Mouse (Mus musculus): Measurements from ENCODE around the gene Tnfrsf13c.

Tnfrsf13c gene

GRCm38 (mm10) chr15:82229542-82230045 is 5.4 kb upstream of the Tnfrsf13c start:
- DNase-seq = no peak

DNA sequence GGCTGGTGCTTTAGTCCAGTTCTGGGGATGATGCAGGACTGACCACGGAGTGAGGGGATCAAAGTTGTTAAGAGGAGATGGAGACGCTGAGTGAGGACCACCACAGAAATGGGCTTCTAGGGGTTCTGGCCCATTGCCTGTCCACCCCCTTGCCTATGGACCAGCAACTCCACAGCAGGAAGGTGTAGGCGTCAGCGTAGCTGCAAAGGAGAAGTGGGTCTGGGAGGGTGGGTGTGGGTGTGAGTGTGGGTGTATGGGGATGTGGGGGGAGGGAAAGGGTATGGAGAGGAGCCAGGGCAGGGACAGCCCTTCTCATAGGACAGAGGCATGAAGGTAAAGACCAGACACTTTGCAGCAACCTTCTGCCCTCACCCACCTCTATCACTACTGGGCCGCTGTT is 1.6 kb upstream of the Tnfrsf13c start:
- DNase-seq = no peak

DNA sequence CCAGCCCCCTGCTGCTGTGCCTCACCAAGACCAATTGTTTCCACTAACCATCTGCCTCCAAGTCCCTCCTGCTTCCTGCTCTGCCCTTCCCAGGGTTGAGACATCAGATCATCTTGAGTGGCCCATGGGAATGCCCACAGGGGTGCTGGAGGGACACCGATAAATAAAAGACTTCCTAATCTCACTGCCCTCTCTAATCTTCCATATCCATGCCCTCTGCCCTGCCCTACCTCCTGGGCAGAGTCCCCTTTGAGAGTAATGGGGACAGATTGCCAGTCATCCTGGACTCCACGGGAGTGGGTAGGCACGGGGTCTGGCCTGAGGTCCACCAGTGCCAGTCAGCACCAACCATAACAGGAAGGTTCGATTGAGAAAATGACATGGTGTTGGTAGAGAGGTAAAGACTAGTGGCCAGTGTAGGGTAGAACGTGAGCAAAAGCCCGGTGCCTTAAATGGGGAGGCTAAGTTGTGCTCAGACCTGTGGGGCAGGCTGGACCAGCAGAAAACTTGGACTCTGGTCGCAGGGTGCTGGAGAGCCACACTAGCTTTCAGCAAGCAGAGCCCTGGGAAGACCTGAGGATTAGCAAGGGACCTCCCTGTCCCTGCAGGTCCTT is 540 bp upstream of the Tnfrsf13c start:
- DNase-seq = no peak

DNA sequence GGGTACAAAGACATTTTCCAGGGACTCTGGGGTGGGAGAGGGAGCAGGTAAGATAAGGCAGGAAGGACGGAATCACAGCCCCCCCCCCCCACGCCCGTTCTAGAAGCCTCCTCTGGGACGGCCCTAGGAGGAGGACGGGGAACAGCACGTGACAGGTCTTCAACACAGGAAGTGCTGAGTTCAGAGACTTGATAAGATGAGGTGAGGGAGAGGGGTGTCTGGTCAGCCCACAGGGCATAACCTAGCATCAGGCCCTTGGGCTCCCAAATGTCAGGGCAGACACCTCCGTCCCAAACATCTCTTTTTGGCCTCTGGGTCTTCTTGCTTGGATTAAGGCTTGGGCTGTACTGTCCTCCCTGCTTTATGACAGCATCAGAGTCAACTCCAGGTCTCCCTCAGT is 918 bp downstream of the Tnfrsf13c start:
- DNase-seq = no peak

DNA sequence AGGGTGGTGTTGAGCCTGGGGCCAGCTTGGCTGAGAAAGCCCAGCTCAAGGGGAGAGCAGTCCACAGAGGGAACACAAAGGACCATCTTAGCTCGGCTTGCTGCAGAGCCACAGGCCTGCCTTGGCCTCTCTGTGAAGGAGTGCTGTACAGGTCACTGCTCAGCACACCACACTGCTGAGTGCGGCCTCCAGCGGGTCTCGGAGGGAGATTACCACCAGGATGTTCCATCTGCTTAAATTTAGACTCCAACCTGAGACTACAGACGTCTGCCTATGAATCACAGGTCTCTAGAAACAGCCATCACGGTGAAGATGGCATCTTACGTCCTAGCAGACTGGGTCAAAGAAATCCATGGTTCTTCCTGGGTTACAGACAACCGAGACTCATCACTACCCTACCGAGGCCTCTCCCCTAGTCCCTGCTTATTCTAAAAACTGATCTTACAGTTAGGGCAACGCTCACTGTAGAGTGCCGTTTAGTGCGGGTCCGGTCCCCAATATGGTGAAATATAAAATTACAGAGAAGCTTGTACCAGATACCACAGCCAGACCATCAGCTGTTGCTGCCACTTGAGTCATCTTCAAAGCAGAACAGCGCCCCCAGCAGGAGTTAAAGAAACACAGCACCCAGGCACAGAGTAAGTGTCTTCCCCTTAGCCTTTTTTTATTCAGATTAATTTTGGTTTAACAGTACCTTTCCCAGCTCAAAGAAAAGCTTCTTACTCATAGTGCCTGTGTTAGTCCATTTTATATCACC is 2.9 kb downstream of the Tnfrsf13c start:
- DNase-seq = no peak

DNA sequence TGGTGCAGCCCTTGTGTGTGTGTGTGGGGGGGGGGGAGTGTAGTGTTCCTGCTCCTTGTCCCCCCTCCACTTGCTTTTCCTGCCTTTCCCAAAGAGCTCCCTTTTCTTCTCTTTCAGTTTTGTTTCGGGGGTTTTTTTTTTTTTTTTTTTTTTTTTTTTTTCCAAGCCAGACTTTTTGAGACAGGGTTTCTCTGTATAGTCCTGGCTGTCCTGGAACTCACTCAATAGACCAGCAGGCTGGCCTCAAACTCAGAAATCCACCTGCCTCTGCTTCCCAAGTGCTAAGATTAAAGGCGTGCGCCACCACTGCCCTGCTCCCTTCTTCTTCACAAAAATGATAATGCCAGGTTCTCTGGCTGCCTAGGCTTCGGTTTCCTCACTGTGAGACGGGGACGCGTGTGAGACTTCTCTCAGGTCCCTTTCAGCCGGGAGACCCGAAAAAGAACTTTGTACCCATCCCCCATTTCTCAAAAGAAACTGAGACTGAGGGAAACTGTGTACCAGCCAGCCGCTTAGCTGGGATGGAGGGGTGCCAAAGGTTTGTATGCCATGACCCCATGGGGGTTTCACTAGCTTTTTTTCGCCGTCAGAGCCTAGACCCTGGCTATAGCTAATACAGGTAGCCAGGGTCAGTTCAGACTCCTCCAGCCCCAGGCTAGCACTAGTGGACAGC is 4.0 kb downstream of the Tnfrsf13c start:
- DNase-seq = no peak

GRCm38 (mm10) chr15:82218778-82219666 is 5.1 kb downstream of the Tnfrsf13c start:
- DNase-seq = no peak

DNA sequence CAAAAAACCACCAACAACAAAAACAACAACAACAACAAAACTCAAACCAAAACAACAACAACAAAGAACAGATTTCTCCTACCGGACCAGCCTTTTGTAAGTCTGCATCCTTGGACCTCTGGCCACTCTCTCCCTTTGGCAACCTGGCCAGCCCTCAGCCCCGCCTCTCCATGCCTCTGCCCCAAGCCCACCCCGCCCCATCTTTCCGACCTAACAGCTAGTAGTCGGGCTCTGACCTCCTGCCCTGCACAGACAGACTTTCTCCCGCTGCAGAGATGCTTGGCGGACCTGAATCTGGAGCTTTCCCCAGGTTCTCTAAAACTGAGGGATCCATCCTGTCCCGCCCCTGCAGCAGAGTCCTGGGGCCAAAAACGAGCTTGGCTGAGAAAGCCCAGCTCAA is 6.2 kb downstream of the Tnfrsf13c start:
- no peak for DNase-seq

DNA sequence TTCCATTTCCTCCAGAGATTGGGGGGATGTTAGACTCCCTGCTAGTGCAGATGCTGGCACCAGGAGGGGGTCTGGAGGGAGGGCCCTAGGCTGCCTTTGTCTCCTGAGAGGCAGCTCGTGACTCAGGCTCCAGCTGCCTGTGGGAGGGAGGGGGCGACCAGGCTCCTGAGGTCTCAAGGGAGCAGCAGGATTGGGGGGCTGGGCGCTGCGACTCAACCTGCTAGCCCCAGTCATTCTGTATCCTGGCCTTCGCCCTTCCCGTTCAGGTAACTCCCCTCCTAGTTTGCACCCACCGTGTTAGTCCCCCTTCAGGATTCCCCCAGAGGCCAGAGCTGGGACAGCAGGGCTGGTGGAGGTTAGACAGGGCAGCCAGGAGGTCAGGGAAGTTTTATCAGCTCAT is 7.1 kb downstream of the Tnfrsf13c start:
- DNase-seq = no peak

GRCm38 (mm10) chr15:82216142-82216827 is 7.9 kb downstream of the Tnfrsf13c start:
- DNase-seq = no peak

DNA sequence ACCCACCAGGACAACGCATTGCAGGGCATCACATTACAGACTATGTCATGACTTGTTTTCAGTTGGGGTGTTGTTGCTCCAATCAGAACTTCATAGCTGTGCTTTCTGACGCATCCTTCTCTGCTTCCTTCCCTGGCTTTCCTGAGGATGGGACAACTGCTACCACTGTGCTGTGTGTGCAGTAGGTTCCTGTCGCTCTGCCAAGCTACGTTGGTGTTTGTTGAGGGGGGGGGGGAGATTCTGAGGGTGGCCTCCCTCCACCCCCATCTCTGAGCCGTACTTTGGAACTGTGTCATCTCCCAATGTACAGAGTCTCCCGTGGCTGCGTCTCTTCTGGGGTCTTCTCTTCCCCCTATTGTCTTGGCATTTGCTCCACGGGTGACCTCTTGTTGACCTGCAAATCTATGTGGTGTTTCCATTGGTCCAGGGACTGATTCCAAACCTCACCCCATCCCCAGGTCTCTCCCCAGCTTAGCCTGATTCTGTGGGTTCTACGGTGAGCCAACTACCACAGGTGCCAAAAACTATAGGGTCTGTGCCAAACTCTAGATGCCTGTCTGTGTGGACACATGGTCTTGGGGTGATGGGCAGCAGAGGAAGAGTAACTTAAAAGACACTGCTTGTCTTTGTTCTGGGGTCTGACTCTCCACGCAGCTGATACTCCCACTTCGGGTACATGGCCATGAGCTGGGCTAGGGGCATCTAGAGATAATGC is 8.7 kb downstream of the Tnfrsf13c start:
- no peak for DNase-seq

- no peak for DNase-seq
Observed at GRCm38 (mm10) chr15:82213222-82213621, 10.9 kb downstream of the Tnfrsf13c start.

GRCm38 (mm10) chr15:82212752-82213063 is 11.5 kb downstream of the Tnfrsf13c start, which contains the start of gene Shisa8:
TSS of gene Shisa8 (minus strand) at chr15:82212815.
- no peak for DNase-seq

- no peak for DNase-seq
Observed at GRCm38 (mm10) chr15:82211911-82212751, 12.0 kb downstream of the Tnfrsf13c start.

GRCm38 (mm10) chr15:82211281-82211680 is 12.9 kb downstream of the Tnfrsf13c start:
- DNase-seq = no peak

DNA sequence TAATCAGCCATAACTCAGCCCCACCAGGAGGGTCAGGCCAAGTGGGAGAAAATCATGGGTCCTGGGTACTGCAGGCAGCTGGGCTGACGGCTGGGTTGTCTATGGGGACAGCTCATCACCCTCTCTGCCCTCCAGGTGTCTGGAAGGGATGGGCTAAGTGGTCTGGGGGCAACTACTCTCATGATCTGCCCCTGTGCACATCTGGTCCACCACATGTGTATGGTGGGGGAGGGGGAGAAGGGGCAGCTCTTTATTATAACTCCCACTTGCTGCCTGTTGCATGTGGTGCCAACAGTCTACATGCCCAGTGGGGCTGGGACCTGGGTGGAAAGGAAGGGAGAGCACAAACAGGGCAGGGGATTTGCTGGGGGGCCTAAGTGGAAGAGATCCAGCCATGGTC is 13.4 kb downstream of the Tnfrsf13c start:
- DNase-seq = no peak

DNA sequence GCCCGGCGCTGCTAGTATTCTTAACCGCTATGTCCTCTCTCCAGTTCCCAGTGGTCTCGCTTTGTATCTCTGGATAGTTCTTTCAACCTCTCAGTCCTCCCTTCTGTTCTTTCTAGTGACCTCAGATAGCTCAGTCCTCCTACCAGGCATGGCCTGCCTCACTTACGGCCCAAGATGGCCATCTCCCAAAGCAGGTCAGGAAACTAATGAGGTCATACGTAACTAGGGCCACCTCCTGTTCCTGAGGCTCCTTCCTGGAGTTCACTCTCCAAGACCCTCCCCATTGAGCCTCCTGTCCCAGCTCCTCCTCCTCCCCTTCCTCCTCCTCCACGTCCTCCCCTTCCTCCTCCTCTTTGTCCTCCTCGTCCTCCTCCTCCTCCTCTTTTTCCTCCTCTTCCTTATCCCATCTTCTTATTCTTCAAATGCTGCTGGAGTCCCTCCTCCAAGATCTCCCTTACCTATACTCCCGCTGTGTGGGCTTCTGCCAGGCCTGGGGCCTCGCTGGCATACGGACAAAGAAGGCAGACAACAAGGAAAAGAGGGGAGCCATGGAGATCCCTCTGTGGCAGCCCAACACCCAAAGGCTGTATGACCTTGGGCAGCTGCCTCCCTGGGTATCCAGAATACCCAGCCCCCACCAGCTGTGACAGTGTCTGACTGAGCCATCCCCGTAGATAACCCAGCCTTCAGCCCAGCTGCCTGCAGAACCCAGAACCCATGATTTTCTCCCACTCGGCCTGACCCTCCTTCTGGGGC is 14.7 kb downstream of the Tnfrsf13c start:
- DNase-seq = no peak

DNA sequence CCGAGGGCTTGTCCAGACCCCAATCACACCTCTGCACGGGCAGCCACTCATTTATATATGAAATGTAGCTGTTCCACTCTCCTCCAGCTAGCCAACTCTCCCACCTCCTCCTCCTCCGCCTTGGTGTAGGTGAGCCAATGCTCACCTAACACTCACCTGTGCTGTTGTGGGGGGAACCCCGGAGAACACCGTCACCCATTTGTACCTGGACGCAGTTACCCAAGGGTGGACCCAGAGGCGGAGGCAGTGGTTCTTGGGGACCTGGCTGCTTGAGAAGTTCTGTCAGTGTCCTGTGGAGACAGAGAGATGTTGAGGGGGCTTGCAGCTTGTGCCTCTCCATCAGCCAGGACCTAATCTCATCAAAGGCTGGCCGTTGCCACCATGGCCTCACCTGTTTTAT is 15.9 kb downstream of the Tnfrsf13c start:
- no peak for DNase-seq

DNA sequence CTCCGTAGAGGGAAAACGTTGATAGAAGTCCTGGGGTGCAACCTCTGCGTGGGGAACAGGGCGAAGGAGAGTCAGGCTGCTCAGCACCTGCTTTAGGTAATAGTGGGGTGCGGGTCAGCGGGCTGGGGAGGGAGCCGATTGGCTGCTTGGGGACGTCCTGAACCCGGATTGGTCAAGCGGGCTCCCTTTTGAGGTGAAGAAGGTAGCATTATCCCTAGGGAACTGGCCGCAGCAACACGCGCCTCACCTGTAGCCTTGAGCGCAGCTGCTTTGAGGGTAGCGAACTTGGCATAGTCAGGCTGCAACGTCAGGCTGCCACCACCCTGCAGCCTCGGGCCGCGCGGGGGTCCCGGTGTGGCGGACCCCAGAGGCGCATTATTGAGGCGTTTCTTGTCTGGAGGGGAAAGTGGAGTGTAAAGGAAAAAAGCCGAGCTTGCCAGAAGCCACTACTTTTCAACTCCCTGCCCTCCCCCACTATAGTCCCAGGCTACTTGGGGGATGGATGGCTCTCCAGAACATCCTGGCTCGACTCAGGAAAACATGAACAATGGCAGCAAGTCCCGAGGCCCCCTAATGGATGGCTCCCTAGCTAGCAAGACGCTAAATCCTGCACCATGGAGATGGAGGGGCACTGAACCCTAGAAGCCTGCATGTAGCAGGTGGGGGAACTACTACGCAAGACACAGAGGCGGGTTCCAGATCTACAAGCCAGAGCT is 16.5 kb downstream of the Tnfrsf13c start:
- DNase-seq = no peak
